Mouse (Mus musculus) forelimb bud, embryonic 11.5 days (tissue): ENCODE results near the gene Jade1.

Experiments used
- DNase-seq: peaks from one replicate; pipeline ENCODE4 v3.0.0-alpha.2; 2012; ENCODE audit warnings: low read depth, low spot score

Gene Jade1

GRCm38 (mm10) chr3:41555491-41556381 is at the start of gene Jade1:
TSS of gene Jade1 (plus strand) at chr3:41555731.
- DNase-seq = no peak

- DNase-seq = peak; percentile 21
These were observed 46.1 kb upstream of the Jade1 start for GRCm38 (mm10) chr3:41509441-41509840.

GRCm38 (mm10) chr3:41510191-41510590 is 45.3 kb upstream of the Jade1 start:
- no peak for DNase-seq

- no peak for DNase-seq
These were observed 44.8 kb upstream of the Jade1 start for GRCm38 (mm10) chr3:41510750-41511149.

- DNase-seq = no peak
These were observed 41.5 kb upstream of the Jade1 start for GRCm38 (mm10) chr3:41514003-41514402.

- no peak for DNase-seq
These were observed 40.7 kb upstream of the Jade1 start for GRCm38 (mm10) chr3:41514683-41515305.

- DNase-seq = no peak
These were observed 38.5 kb upstream of the Jade1 start for GRCm38 (mm10) chr3:41516961-41517518.

- no peak for DNase-seq
These were observed 34.6 kb upstream of the Jade1 start for GRCm38 (mm10) chr3:41520925-41521324.

GRCm38 (mm10) chr3:41521733-41522132 is 33.8 kb upstream of the Jade1 start:
- no peak for DNase-seq

- DNase-seq = no peak
These were observed 33.1 kb upstream of the Jade1 start for GRCm38 (mm10) chr3:41522226-41523005.

GRCm38 (mm10) chr3:41523006-41523375 is 32.5 kb upstream of the Jade1 start:
- no peak for DNase-seq

GRCm38 (mm10) chr3:41523460-41523859 is 32.1 kb upstream of the Jade1 start:
- no peak for DNase-seq

GRCm38 (mm10) chr3:41528291-41528969 is 27.1 kb upstream of the Jade1 start:
- no peak for DNase-seq

GRCm38 (mm10) chr3:41530156-41530555 is 25.4 kb upstream of the Jade1 start:
- no peak for DNase-seq

GRCm38 (mm10) chr3:41531541-41531940 is 24.0 kb upstream of the Jade1 start:
- no peak for DNase-seq

- no peak for DNase-seq
These were observed 23.4 kb upstream of the Jade1 start for GRCm38 (mm10) chr3:41532109-41532508.

- no peak for DNase-seq
These were observed 21.9 kb upstream of the Jade1 start for GRCm38 (mm10) chr3:41533660-41534059.

- DNase-seq = no peak
These were observed 17.6 kb upstream of the Jade1 start for GRCm38 (mm10) chr3:41537957-41538356.

- no peak for DNase-seq
These were observed 14.2 kb upstream of the Jade1 start for GRCm38 (mm10) chr3:41541313-41541712.

GRCm38 (mm10) chr3:41544451-41544850 is 11.1 kb upstream of the Jade1 start:
- no peak for DNase-seq

GRCm38 (mm10) chr3:41547289-41547688 is 8.2 kb upstream of the Jade1 start:
- DNase-seq = no peak
